Mouse (Mus musculus) megakaryocyte-erythroid progenitor cell, adult 5-6 weeks (primary cell): ENCODE measurements around the gene Togaram2. TPM values are rescaled to one million over a fixed set of nuclear protein-coding genes. Genes with fewer than 3 reads are reported as not detected.

Experiments
- total RNA-seq, 2 experiments: library from RNA; stranded (forward) in 1 of 2; stranded (reverse) in 1 of 2; fragments of 200-1000, 215-1000 nt in 1 of 2; fragments of >200 nt in 1 of 2; fragmentation: Nextera tagmentation in 1 of 2; gene quantifications; 2 replicates each; pipeline ENCODE4 v1.2.3; 2014 to 2017

Gene Togaram2
- total RNA-seq, 2 experiments from 2014 or later = 0.14 TPM; not detected in 1

Other genes with a start within 250 kb of the Togaram2 start
- gene Gm4707, start 213.3 kb upstream of the Togaram2 start, total RNA-seq (2014; fragmentation: Nextera tagmentation) = 9.4 and 10.1 TPM in 2 replicates
- 1.2 and 2.2 TPM in 2 replicates for gene Gm4707, start 213.3 kb upstream of the Togaram2 start, total RNA-seq (2017)
- gene Smchd1, start 197.9 kb upstream of the Togaram2 start, total RNA-seq (2014; fragmentation: Nextera tagmentation) = 184 and 210 TPM in 2 replicates
- gene Smchd1, start 197.9 kb upstream of the Togaram2 start, total RNA-seq (2017) = 214 and 233 TPM in 2 replicates
- 25.1 and 35.8 TPM in 2 replicates for gene Ndc80, start 146.4 kb upstream of the Togaram2 start, total RNA-seq (2014; fragmentation: Nextera tagmentation)
- gene Ndc80, start 146.4 kb upstream of the Togaram2 start, total RNA-seq (2017) = 73.5 and 83.5 TPM in 2 replicates
- gene Spdya, start 121.2 kb upstream of the Togaram2 start, total RNA-seq (2014; fragmentation: Nextera tagmentation) = not detected in 2 replicates
- not detected in 2 replicates for gene Spdya, start 121.2 kb upstream of the Togaram2 start, total RNA-seq (2017)
- gene Wdr43, start 57.4 kb upstream of the Togaram2 start, total RNA-seq (2014; fragmentation: Nextera tagmentation) = 147 and 179 TPM in 2 replicates
- gene Wdr43, start 57.4 kb upstream of the Togaram2 start, total RNA-seq (2017) = 483 and 518 TPM in 2 replicates
- not detected in 2 replicates for gene Pcare, start 79.6 kb downstream of the Togaram2 start, total RNA-seq (2014; fragmentation: Nextera tagmentation)
- not detected in 2 replicates for gene Pcare, start 79.6 kb downstream of the Togaram2 start, total RNA-seq (2017)
- gene Clip4, start 95.2 kb downstream of the Togaram2 start, total RNA-seq (2014; fragmentation: Nextera tagmentation) = not detected in 2 replicates
- gene Clip4, start 95.2 kb downstream of the Togaram2 start, total RNA-seq (2017) = 2.3 TPM in 1 of 2 replicates, not detected in the other